ENCODE assay signal across 8 mouse cellular contexts in genomic region chr7:101822836-101823757, GRCm38 (mm10). TPM values are rescaled to one million over a fixed set of nuclear protein-coding genes. Genes with fewer than 3 reads are reported as not detected.
DNase-seq lines count a peak whose midpoint lies in the region; ATAC-seq and TF ChIP-seq lines count a peak whose summit lies in the region.

No protein-coding gene starts in this region.

- H3K27ac ChIP-seq in intestine, embryonic 16.5 days (ENCODE audit: low read length) = no peak overlapping the region
- H3K27ac ChIP-seq in lung, embryonic 16.5 days (ENCODE audit: low read length) = peak overlapping the region; percentile 87; the same call in 1 of the 2 replicates
- no peak overlapping the region for H3K27ac ChIP-seq in testis, adult 2 months (ENCODE audit: control insufficient read depth, insufficient read depth, low read depth, low read length)

- TF ChIP-seq CTCF in testis, adult 2 months (IDR thresholded peaks at IDR 0.05; ENCODE audit: control insufficient read depth, insufficient read depth, insufficient replicate concordance, low read depth, low read length) = peak; percentile 27; the same call in 1 of the 2 replicates

- H3K9ac ChIP-seq in intestine, embryonic 16.5 days (ENCODE audit: low read depth, low read length) = no peak overlapping the region
- no peak overlapping the region for H3K9ac ChIP-seq in lung, embryonic 16.5 days (ENCODE audit: low read length)

- peaks cover 12% of the 10 kb centered on the region for H3K36me3 ChIP-seq in intestine, embryonic 16.5 days (ENCODE audit: control insufficient read depth, insufficient read depth, low read length)
- H3K36me3 ChIP-seq in lung, embryonic 16.5 days (ENCODE audit: control insufficient read depth, insufficient read depth, low read length) = peaks cover 36% of the 10 kb centered on the region
- H3K36me3 ChIP-seq in testis, adult 2 months (ENCODE audit: control insufficient read depth, insufficient read depth, low read length) = peaks cover 2% of the 10 kb centered on the region; the same call in 1 of the 2 replicates

- peaks cover 22% of the 10 kb centered on the region for H3K4me1 ChIP-seq in intestine, embryonic 16.5 days (ENCODE audit: control insufficient read depth, insufficient read depth, low read length)
- peaks cover 15% of the 10 kb centered on the region for H3K4me1 ChIP-seq in lung, embryonic 16.5 days (replicated peaks; ENCODE audit: control insufficient read depth, insufficient read depth, low read length)
- H3K4me1 ChIP-seq in testis, adult 2 months (ENCODE audit: control insufficient read depth, insufficient read depth, low read length) = peaks cover 32% of the 10 kb centered on the region

- WGBS in intestine, embryonic 16.5 days = 45% methylated on average over 32 of the region's 32 CpGs
- 41% methylated on average over 32 of the region's 32 CpGs for WGBS in lung, embryonic 16.5 days

- H3K4me3 ChIP-seq in intestine, embryonic 16.5 days (ENCODE audit: low read length) = no peak overlapping the region
- H3K4me3 ChIP-seq in lung, embryonic 16.5 days (ENCODE audit: low read length) = no peak overlapping the region
- H3K4me3 ChIP-seq in testis, adult 2 months (ENCODE audit: control insufficient read depth, low read depth, low read length) = no peak overlapping the region

- ATAC-seq in intestine, embryonic 16.5 days = peak; percentile 15; the same call in 1 of the 2 replicates
- ATAC-seq in lung, embryonic 16.5 days (ENCODE audit: low read depth) = peak; percentile 18; the same call in 1 of the 2 replicates

- H3K9me3 ChIP-seq in intestine, embryonic 16.5 days (ENCODE audit: control insufficient read depth, low read length) = no peaks in the 10 kb centered on the region
- no peaks in the 10 kb centered on the region for H3K9me3 ChIP-seq in lung, embryonic 16.5 days (ENCODE audit: control insufficient read depth, low read length)

- TF ChIP-seq POLR2A in testis, adult 2 months (IDR thresholded peaks at IDR 0.05; ENCODE audit: control insufficient read depth, low read depth, low read length) = no peak

- H3K4me2 ChIP-seq in intestine, embryonic 16.5 days (ENCODE audit: low read depth, low read length) = no peak overlapping the region
- peak overlapping the region; percentile 79 for H3K4me2 ChIP-seq in lung, embryonic 16.5 days (ENCODE audit: low read depth, low read length)

- H3K27me3 ChIP-seq in intestine, embryonic 16.5 days (replicated peaks; ENCODE audit: control insufficient read depth, insufficient read depth, low read length) = peaks cover 33% of the 10 kb centered on the region
- peaks cover 35% of the 10 kb centered on the region for H3K27me3 ChIP-seq in lung, embryonic 16.5 days (ENCODE audit: control insufficient read depth, insufficient read depth, low read depth, low read length)
- peaks cover 3% of the 10 kb centered on the region for H3K27me3 ChIP-seq in testis, adult 2 months (ENCODE audit: control insufficient read depth, insufficient read depth, low read length)

- intact Hi-C loops in heart, postnatal 25 days (cut with DNase I) = loop anchor here (2.0 kb wide), 1 partner anchor 14 kb away; no protein-coding TSS in a partner anchor

- DNase-seq in heart, adult 11 months = peak; percentile 93
- no peak for DNase-seq in heart, postnatal 25 days (ENCODE audit: low spot score)
- DNase-seq in embryo, embryonic 10.5 days (ENCODE audit: low spot score) = peak; percentile 70
- DNase-seq in thymus, postnatal 10 days (ENCODE audit: low spot score in 2 of 2) = no peak
- DNase-seq in thymus, postnatal 25 days = no peak

RNA-seq across cellular contexts. Expression of gene Phox2a, which starts 5.0 kb away (rescaled TPM):
- under 1 TPM; 0.26 to 0.42 TPM for total RNA-seq in heart, postnatal 25 days (2021)
- polyA plus RNA-seq in intestine, embryonic 16.5 days (2015; fragmentation: Nextera tagmentation; extraction: Ambion mirVana) = 2.2 and 2.4 TPM in 2 replicates
- 0.28 and 0.34 TPM in 2 replicates for polyA plus RNA-seq in lung, embryonic 16.5 days (2015; fragmentation: Nextera tagmentation; extraction: Ambion mirVana)
- polyA plus RNA-seq in testis, adult 2 months (2012; rRNA removed) = 0.14 and 0.16 TPM in 2 replicates

RNA-seq across cellular contexts. Expression of gene Inppl1, which starts 14.9 kb away (rescaled TPM):
- 100 to 1,000 TPM; 145 to 148 TPM for total RNA-seq in heart, postnatal 25 days (2021)
- polyA plus RNA-seq in intestine, embryonic 16.5 days (2015; fragmentation: Nextera tagmentation; extraction: Ambion mirVana) = 27.2 and 28.2 TPM in 2 replicates
- 34.8 and 35.7 TPM in 2 replicates for polyA plus RNA-seq in lung, embryonic 16.5 days (2015; fragmentation: Nextera tagmentation; extraction: Ambion mirVana)
- 27.7 and 37.2 TPM in 2 replicates for polyA plus RNA-seq in testis, adult 2 months (2012; rRNA removed)

RNA-seq across cellular contexts. Expression of gene Folr2, which starts 33.9 kb away (rescaled TPM):
- 1 to 10 TPM; 5.5 to 6.8 TPM for total RNA-seq in heart, postnatal 25 days (2021)
- polyA plus RNA-seq in intestine, embryonic 16.5 days (2015; fragmentation: Nextera tagmentation; extraction: Ambion mirVana) = 2.6 and 3.2 TPM in 2 replicates
- polyA plus RNA-seq in lung, embryonic 16.5 days (2015; fragmentation: Nextera tagmentation; extraction: Ambion mirVana) = 1.5 and 2.8 TPM in 2 replicates
- polyA plus RNA-seq in testis, adult 2 months (2012; rRNA removed) = 2.7 and 3.7 TPM in 2 replicates

RNA-seq across cellular contexts. Expression of gene Anapc15, which starts 40.4 kb away (rescaled TPM):
- 10 to 100 TPM; 16.5 to 17.9 TPM for total RNA-seq in heart, postnatal 25 days (2021)
- polyA plus RNA-seq in intestine, embryonic 16.5 days (2015; fragmentation: Nextera tagmentation; extraction: Ambion mirVana) = 61.0 and 66.3 TPM in 2 replicates
- 71.2 and 73.0 TPM in 2 replicates for polyA plus RNA-seq in lung, embryonic 16.5 days (2015; fragmentation: Nextera tagmentation; extraction: Ambion mirVana)
- polyA plus RNA-seq in testis, adult 2 months (2012; rRNA removed) = 82.5 and 83.4 TPM in 2 replicates

RNA-seq across cellular contexts. Expression of gene Folr1, which starts 47.5 kb away (rescaled TPM):
- under 1 TPM; 0.26 to 0.59 TPM for total RNA-seq in heart, postnatal 25 days (2021)
- polyA plus RNA-seq in intestine, embryonic 16.5 days (2015; fragmentation: Nextera tagmentation; extraction: Ambion mirVana) = 201 and 253 TPM in 2 replicates
- 1.5 and 1.6 TPM in 2 replicates for polyA plus RNA-seq in lung, embryonic 16.5 days (2015; fragmentation: Nextera tagmentation; extraction: Ambion mirVana)
- polyA plus RNA-seq in testis, adult 2 months (2012; rRNA removed) = 25.5 and 28.5 TPM in 2 replicates

Comparison
In these comparisons a context has a peak if more than half of its experiments do, and no peak if none do; other contexts are left out.
1. DNase-seq: peak in heart, adult 11 months (single experiment) and embryo, embryonic 10.5 days (single experiment); none in heart, postnatal 25 days (single experiment), thymus, postnatal 10 days (0 of 2) and thymus, postnatal 25 days (single experiment).